Mouse (Mus musculus) hindbrain, embryonic 11.5 days (tissue): ENCODE results near the gene Sspn. TPM values are rescaled to one million over a fixed set of nuclear protein-coding genes. Genes with fewer than 3 reads are reported as not detected.

Experiments used
- ATAC-seq: fragments of 200-750 bp; cut with Nextera tagmentation; 2 replicates; pipeline ENCODE4 v1.8.0; 2017; ENCODE audit warnings: mild to moderate bottlenecking, moderate TSS enrichment, moderate library complexity; ENCODE audit not compliant: low FRiP score
- DNase-seq: peaks from one replicate; pipeline ENCODE4 v3.0.0-alpha.2; 2015; ENCODE audit warnings: low spot score
- H3K27ac ChIP-seq: fragments of 300-500 bp; sonication (generic); 2 replicates; pipeline ENCODE4 v1.5.1; 2014; ENCODE audit warnings: mild to moderate bottlenecking, low read depth, low read length
- H3K27me3 ChIP-seq: fragments of 300-500 bp; sonication (generic); 2 replicates; pipeline ENCODE4 v1.6.1; 2014; ENCODE audit warnings: mild to moderate bottlenecking, low read length, moderate library complexity, mixed read lengths; ENCODE audit not compliant: control insufficient read depth, insufficient read depth
- H3K36me3 ChIP-seq: fragments of 300-500 bp; sonication (generic); 2 replicates; pipeline ENCODE4 v1.6.1; 2014; ENCODE audit warnings: mild to moderate bottlenecking, low read length, moderate library complexity, mixed read lengths; ENCODE audit not compliant: control insufficient read depth, insufficient read depth
- H3K4me1 ChIP-seq: fragments of 300-500 bp; sonication (generic); replicated peaks from 2 replicates; pipeline ENCODE4 v1.6.1; 2014; ENCODE audit warnings: low read length, mixed read lengths; ENCODE audit not compliant: control insufficient read depth, insufficient read depth
- H3K4me2 ChIP-seq: fragments of 300-500 bp; sonication (generic); replicated peaks from 2 replicates; pipeline ENCODE4 v1.6.1; 2014; ENCODE audit warnings: mild to moderate bottlenecking, low read depth, low read length
- H3K4me3 ChIP-seq: fragments of 300-500 bp; sonication (generic); 2 replicates; pipeline ENCODE4 v1.5.1; 2014; ENCODE audit warnings: low read depth, low read length
- H3K9ac ChIP-seq: fragments of 300-500 bp; sonication (generic); 2 replicates; pipeline ENCODE4 v1.6.1; 2014; ENCODE audit warnings: low read depth, low read length
- H3K9me3 ChIP-seq: fragments of 300-500 bp; sonication (generic); 2 replicates; pipeline ENCODE4 v1.6.1; 2016; ENCODE audit warnings: low read length; ENCODE audit not compliant: control insufficient read depth
- WGBS: fragments of 180-500 bp; shearing (Covaris S2); extraction: QIAGEN DNeasy Blood & Tissue Kit; methylation state at CpG from one replicate; pipeline ENCODE4 v1.1.7; 2014; 5-methylcytosine and 5-hydroxymethylcytosine counted together
- polyA plus RNA-seq: library from polyadenylated mRNA; unstranded; fragments of >200 nt; fragmentation: Nextera tagmentation; extraction: Ambion mirVana; gene quantifications from 2 replicates; pipeline ENCODE4 v1.2.1, GENCODE M21; 2014

Sspn gene
- 2.3 and 2.9 TPM in 2 replicates for polyA plus RNA-seq

DNA sequence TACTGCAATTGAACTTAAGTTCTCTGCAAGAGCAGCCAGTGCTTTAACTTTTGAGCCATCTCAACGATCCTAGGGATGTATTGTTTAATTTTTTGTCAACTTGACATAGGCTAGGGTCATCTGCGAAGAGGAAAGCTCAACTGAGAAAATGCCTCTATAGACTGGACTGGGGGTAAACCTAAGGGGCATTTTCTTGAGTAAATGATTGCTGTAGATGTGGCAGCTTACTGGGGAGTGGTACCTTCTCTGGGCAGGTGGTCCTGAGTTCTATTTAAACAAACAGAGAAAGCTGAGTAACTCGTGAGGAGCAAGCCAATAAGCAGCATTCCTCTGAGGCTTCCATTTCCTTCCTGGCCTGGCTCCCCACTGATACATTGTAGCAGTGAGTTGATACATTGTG is at the start of gene Sspn:
Sspn (plus strand) TSS at position 301 of the 400 bp plus-strand sequence.
- H3K27ac ChIP-seq = no peak within 1 kb of the TSS
- H3K9ac ChIP-seq = no peak within 1 kb of the TSS
- DNase-seq (no peak), ATAC-seq (no peak)
- H3K4me1 ChIP-seq = no peaks in the 10 kb centered on the region; the same call in 1 of the 2 replicates
- 61% methylated on average over 3 of the region's 3 CpGs for WGBS
- H3K36me3 ChIP-seq = no peaks in the 10 kb centered on the region
- no peak within 1 kb of the TSS for H3K4me2 ChIP-seq
- H3K27me3 ChIP-seq = no peaks in the 10 kb centered on the region
- no peaks in the 10 kb centered on the region for H3K9me3 ChIP-seq
- H3K4me3 ChIP-seq = no peak within 1 kb of the TSS

- WGBS = 82% methylated on average over 1 of the region's 1 CpGs
- H3K27ac ChIP-seq = no peak overlapping the region
- no peaks in the 10 kb centered on the region for H3K4me1 ChIP-seq
- ATAC-seq (no peak), DNase-seq (no peak)
- H3K9ac ChIP-seq = no peak overlapping the region
- no peak overlapping the region for H3K4me3 ChIP-seq
- no peak overlapping the region for H3K4me2 ChIP-seq
- no peaks in the 10 kb centered on the region for H3K36me3 ChIP-seq
- no peaks in the 10 kb centered on the region for H3K27me3 ChIP-seq
- no peaks in the 10 kb centered on the region for H3K9me3 ChIP-seq
These were observed 48.4 kb upstream of the Sspn start for GRCm38 (mm10) chr6:145883010-145883409.

DNA sequence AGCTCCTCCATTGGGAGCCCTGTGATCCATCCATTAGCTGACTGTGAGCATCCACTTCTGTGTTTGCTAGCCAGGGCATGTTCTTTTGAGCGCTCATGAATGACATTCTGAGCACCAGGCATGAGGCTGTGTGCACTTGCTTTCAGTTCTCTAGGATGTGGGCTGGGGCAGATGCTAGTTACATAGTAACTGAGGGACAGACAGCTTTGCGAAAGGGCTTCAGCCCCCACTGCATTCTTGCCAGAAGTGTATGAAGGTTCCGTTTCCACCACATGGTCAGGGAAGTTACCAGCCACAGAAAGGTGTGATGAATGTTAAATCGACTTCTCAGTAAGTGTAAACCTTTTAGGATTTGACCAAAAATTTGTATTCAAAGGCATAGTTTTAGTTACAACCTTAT is 47.8 kb upstream of the Sspn start:
- Histone ChIP-seq H3K27me3 (no peaks in the 10 kb centered on the region), H3K4me1 (no peaks in the 10 kb centered on the region), H3K4me2 (no peak overlapping the region), H3K9me3 (no peaks in the 10 kb centered on the region), H3K27ac (no peak overlapping the region), H3K36me3 (no peaks in the 10 kb centered on the region), H3K9ac (no peak overlapping the region), H3K4me3 (no peak overlapping the region)
- ATAC-seq = no peak
- WGBS = 85% methylated on average over 4 of the region's 4 CpGs
- no peak for DNase-seq

GRCm38 (mm10) chr6:145885069-145885468 is 46.4 kb upstream of the Sspn start:
- 91% methylated on average over 4 of the region's 4 CpGs for WGBS
- Histone ChIP-seq H3K36me3 (no peaks in the 10 kb centered on the region), H3K4me3 (no peak overlapping the region), H3K27ac (no peak overlapping the region), H3K4me1 (no peaks in the 10 kb centered on the region), H3K27me3 (no peaks in the 10 kb centered on the region), H3K4me2 (no peak overlapping the region), H3K9ac (no peak overlapping the region), H3K9me3 (no peaks in the 10 kb centered on the region)
- no peak for ATAC-seq
- no peak for DNase-seq

- no peak overlapping the region for H3K27ac ChIP-seq
- no peaks in the 10 kb centered on the region for H3K27me3 ChIP-seq
- no peaks in the 10 kb centered on the region for H3K4me1 ChIP-seq
- WGBS = 78% methylated on average over 8 of the region's 8 CpGs
- no peak for ATAC-seq
- H3K9me3 ChIP-seq = no peaks in the 10 kb centered on the region
- no peak overlapping the region for H3K4me2 ChIP-seq
- H3K4me3 ChIP-seq = no peak overlapping the region
- no peaks in the 10 kb centered on the region for H3K36me3 ChIP-seq
- no peak for DNase-seq
- H3K9ac ChIP-seq = no peak overlapping the region
These were observed 45.2 kb upstream of the Sspn start for GRCm38 (mm10) chr6:145886277-145886676.

- ATAC-seq (no peak), DNase-seq (no peak)
- 86% methylated on average over 6 of the region's 6 CpGs for WGBS
- Histone ChIP-seq H3K36me3 (no peaks in the 10 kb centered on the region), H3K27ac (no peak overlapping the region), H3K4me2 (no peak overlapping the region), H3K9ac (no peak overlapping the region), H3K9me3 (no peaks in the 10 kb centered on the region), H3K4me1 (no peaks in the 10 kb centered on the region), H3K4me3 (no peak overlapping the region), H3K27me3 (no peaks in the 10 kb centered on the region)
These were observed 43.7 kb upstream of the Sspn start for GRCm38 (mm10) chr6:145887719-145888118.

DNA sequence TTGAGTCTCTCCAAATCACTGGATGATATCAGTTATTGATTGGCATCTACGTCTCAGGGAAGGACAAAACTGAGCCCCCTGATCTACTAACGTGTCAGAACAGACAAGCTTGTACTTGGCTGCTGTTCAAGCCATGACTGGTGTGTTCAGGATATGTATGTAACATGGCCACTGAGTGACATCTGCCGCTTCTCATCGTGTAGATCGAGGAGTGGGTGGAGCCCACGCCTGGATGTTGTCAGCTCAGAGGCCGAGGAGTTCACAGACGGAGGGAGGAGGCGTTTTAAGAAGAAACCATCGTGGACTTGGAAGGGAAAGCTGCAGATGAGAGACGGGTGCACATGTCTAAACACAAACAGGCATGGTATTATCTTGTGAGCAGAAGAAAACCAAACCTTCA is 39.5 kb upstream of the Sspn start:
- Histone ChIP-seq H3K9ac (no peak overlapping the region), H3K4me2 (no peak overlapping the region), H3K4me1 (no peaks in the 10 kb centered on the region), H3K27me3 (no peaks in the 10 kb centered on the region), H3K9me3 (no peaks in the 10 kb centered on the region), H3K36me3 (no peaks in the 10 kb centered on the region), H3K4me3 (no peak overlapping the region), H3K27ac (no peak overlapping the region)
- no peak for DNase-seq
- WGBS = 82% methylated on average over 11 of the region's 11 CpGs
- ATAC-seq = no peak

DNA sequence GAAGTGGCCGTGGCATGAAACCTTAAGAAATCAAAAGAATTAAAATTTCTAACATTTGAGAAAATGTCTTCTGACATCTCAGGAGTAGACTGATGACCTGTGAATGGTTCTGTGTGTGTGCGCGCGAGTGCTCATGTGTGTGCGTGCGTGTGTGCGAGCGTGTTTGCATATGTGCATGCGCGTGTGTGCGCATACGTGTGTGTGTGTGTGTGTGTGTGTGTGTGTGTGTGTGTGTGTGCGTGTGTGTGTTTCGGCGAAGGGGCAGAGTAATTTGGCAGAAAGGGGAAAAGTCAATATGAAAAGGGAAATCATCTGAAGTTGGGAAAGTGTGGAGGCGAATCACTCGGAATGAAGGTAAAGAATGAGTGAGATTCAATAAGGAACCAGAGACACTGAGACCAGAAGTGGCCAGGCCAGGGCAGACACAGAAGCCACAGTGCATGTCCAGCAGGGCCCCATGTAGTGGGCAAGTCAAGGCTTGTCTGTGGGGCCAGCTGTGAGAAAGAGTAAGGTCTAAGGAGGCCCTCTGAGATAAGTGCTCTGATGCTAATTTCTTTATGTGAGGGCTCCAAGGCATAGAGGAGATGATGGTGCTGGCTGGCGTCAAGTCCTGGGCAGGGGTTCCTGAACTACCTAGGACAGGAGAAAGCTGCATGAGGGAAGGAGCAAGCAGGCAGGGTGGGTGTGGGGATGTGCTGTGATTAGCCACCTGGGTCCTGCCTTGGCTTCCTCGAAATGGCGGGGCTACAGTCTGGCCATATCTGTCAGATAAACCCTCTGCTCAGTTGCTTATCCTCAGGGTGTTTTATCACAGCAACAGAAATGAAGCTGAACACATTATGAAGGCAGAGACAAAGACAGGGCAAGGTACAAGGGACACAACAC is 38.8 kb upstream of the Sspn start:
- Histone ChIP-seq H3K36me3 (no peaks in the 10 kb centered on the region), H3K4me1 (no peaks in the 10 kb centered on the region), H3K9me3 (no peaks in the 10 kb centered on the region), H3K27ac (no peak overlapping the region), H3K27me3 (no peaks in the 10 kb centered on the region), H3K4me2 (no peak overlapping the region), H3K9ac (no peak overlapping the region), H3K4me3 (no peak overlapping the region)
- ATAC-seq (no peak), DNase-seq (no peak)
- 92% methylated on average over 20 of the region's 20 CpGs for WGBS

- Histone ChIP-seq H3K36me3 (no peaks in the 10 kb centered on the region), H3K27ac (no peak overlapping the region), H3K9ac (no peak overlapping the region), H3K27me3 (no peaks in the 10 kb centered on the region), H3K4me2 (no peak overlapping the region), H3K9me3 (no peaks in the 10 kb centered on the region), H3K4me1 (no peaks in the 10 kb centered on the region), H3K4me3 (no peak overlapping the region)
- 88% methylated on average over 13 of the region's 13 CpGs for WGBS
- ATAC-seq (no peak), DNase-seq (no peak)
These were observed 37.9 kb upstream of the Sspn start for GRCm38 (mm10) chr6:145893366-145894021.
